Mouse (Mus musculus): ENCODE results near the gene Vtcn1.

GRCm38 (mm10) chr3:100861307-100862303 is 36.3 kb downstream of the Vtcn1 start:
- TF ChIP-seq EP300 (IDR thresholded peaks at IDR 0.05), result no peak
- TF ChIP-seq CTCF (IDR thresholded peaks at IDR 0.05), result no peak
